Mouse (Mus musculus) MEL (cell line): ENCODE results near the gene Fam69b. TPM values are rescaled to one million over a fixed set of nuclear protein-coding genes. Genes with fewer than 3 reads are reported as not detected.

Experiments
- DNase-seq: peaks from one replicate; pipeline ENCODE4 v3.0.0; 2011; ENCODE audit warnings: low read depth, low spot score
- H3K27ac ChIP-seq: 2 replicates; pipeline ENCODE4 v1.5.1; 2012; ENCODE audit warnings: low read depth, mild to moderate bottlenecking, control low read depth, low read length, moderate library complexity; ENCODE audit not compliant: control insufficient read depth
- H3K27me3 ChIP-seq, 2 experiments: fragments of 150-350 bp in 1 of 2; sonication (generic) in 1 of 2; 2 replicates each; pipeline ENCODE4 v1.6.1; 2012; ENCODE audit warnings: low read length in 2 of 2, mild to moderate bottlenecking in 2 of 2, improper control_type of control experiment in 1 of 2, moderate library complexity in 1 of 2; ENCODE audit not compliant: insufficient read depth in 2 of 2, control insufficient read depth in 1 of 2
- H3K36me3 ChIP-seq, 2 experiments: 2 replicates each; pipeline ENCODE4 v1.6.1; 2012 to 2014; ENCODE audit warnings: low read length in 2 of 2, improper control_type of control experiment in 1 of 2, inconsistent platforms in 1 of 2, mild to moderate bottlenecking in 1 of 2; ENCODE audit not compliant: insufficient read depth in 2 of 2, control insufficient read depth in 1 of 2
- H3K4me1 ChIP-seq, 2 experiments: fragments of 150-350 bp in 1 of 2; sonication (generic) in 1 of 2; 2 replicates each; pipeline ENCODE4 v1.6.1; 2012; ENCODE audit warnings: low read length in 2 of 2, improper control_type of control experiment in 1 of 2, mild to moderate bottlenecking in 1 of 2; ENCODE audit not compliant: insufficient read depth in 2 of 2, control insufficient read depth in 1 of 2
- H3K4me3 ChIP-seq, 2 experiments: fragments of 150-350 bp in 1 of 2; sonication (generic) in 1 of 2; 2 replicates each; pipeline ENCODE4 v1.5.1; 2012; ENCODE audit warnings: low read depth in 2 of 2, low read length in 2 of 2, mild to moderate bottlenecking in 2 of 2, moderate library complexity in 2 of 2, control low read depth in 1 of 2, improper control_type of control experiment in 1 of 2; ENCODE audit not compliant: control insufficient read depth in 1 of 2, insufficient read depth in 1 of 2
- H3K79me2 ChIP-seq: 2 replicates; pipeline ENCODE4 v1.6.1; 2012; ENCODE audit warnings: mild to moderate bottlenecking, low read length, moderate library complexity; ENCODE audit not compliant: control insufficient read depth, poor library complexity, insufficient read depth
- H3K9ac ChIP-seq: 2 replicates; pipeline ENCODE4 v1.6.1; 2012; ENCODE audit warnings: low read depth, mild to moderate bottlenecking, control low read depth, low read length, moderate library complexity; ENCODE audit not compliant: control insufficient read depth, poor library complexity, severe bottlenecking
- H3K9me3 ChIP-seq: fragments of 150-350 bp; sonication (generic); replicated peaks from 2 replicates; pipeline ENCODE4 v1.6.1; 2012; ENCODE audit warnings: mild to moderate bottlenecking, low read length, improper control_type of control experiment, moderate library complexity; ENCODE audit not compliant: insufficient read depth
- BHLHE40 ChIP-seq: IDR thresholded peaks from 2 replicates; pipeline ENCODE4 v1.6.1; 2012; ENCODE audit warnings: low read depth, mild to moderate bottlenecking, inconsistent platforms, low read length, improper control_type of control experiment, borderline replicate concordance
- CHD2 ChIP-seq: IDR thresholded peaks from 2 replicates; pipeline ENCODE4 v1.6.1; 2011; ENCODE audit warnings: low read length, improper control_type of control experiment
- CTCF ChIP-seq, 3 experiments: IDR thresholded peaks in 2 of 3; conservative IDR thresholded peaks in 1 of 3; 2 replicates each; pipeline ENCODE4 v1.5.1; 2011 to 2012; ENCODE audit warnings: low read length in 3 of 3, low read depth in 2 of 3, mild to moderate bottlenecking in 2 of 3, improper control_type of control experiment in 1 of 3, inconsistent platforms in 1 of 3, mixed read lengths in 1 of 3, moderate library complexity in 1 of 3; ENCODE audit not compliant: control insufficient read depth in 1 of 3, insufficient read depth in 1 of 3, poor library complexity in 1 of 3, severe bottlenecking in 1 of 3
- E2F4 ChIP-seq: IDR thresholded peaks from 2 replicates; pipeline ENCODE4 v1.6.1; 2011; ENCODE audit warnings: low read depth, low read length, improper control_type of control experiment, borderline replicate concordance
- EP300 ChIP-seq, 2 experiments: IDR thresholded peaks; 2 replicates each; pipeline ENCODE4 v1.6.1; 2011; ENCODE audit warnings: improper control_type of control experiment in 2 of 2, low read length in 2 of 2, low read depth in 1 of 2, mild to moderate bottlenecking in 1 of 2
- ETS1 ChIP-seq: IDR thresholded peaks from 2 replicates; pipeline ENCODE4 v1.6.1; 2012; ENCODE audit warnings: low read depth, mild to moderate bottlenecking, inconsistent platforms, low read length, improper control_type of control experiment, moderate library complexity
- GATA1 ChIP-seq: IDR thresholded peaks from 2 replicates; pipeline ENCODE4 v1.6.1; 2011; ENCODE audit warnings: low read depth, low read length, improper control_type of control experiment
- HCFC1 ChIP-seq: IDR thresholded peaks from 2 replicates; pipeline ENCODE4 v1.6.1; 2012; ENCODE audit warnings: low read depth, mild to moderate bottlenecking, inconsistent platforms, low read length, improper control_type of control experiment, moderate library complexity
- JUND ChIP-seq: IDR thresholded peaks from 2 replicates; pipeline ENCODE4 v1.6.1; 2011; ENCODE audit warnings: low read depth, mild to moderate bottlenecking, improper control_type of control experiment, low read length
- MAFK ChIP-seq: IDR thresholded peaks from 2 replicates; pipeline ENCODE4 v1.6.1; 2011; ENCODE audit warnings: low read depth, mild to moderate bottlenecking, low read length, improper control_type of control experiment, borderline replicate concordance
- MAZ ChIP-seq: IDR thresholded peaks from 2 replicates; pipeline ENCODE4 v1.6.1; 2012; ENCODE audit warnings: low read depth, mild to moderate bottlenecking, inconsistent platforms, low read length, improper control_type of control experiment
- MEF2A ChIP-seq: IDR thresholded peaks from 2 replicates; pipeline ENCODE4 v1.6.1; 2014; ENCODE audit warnings: low read depth, mild to moderate bottlenecking, inconsistent platforms, low read length, improper control_type of control experiment; ENCODE audit not compliant: poor library complexity, insufficient replicate concordance, severe bottlenecking; ENCODE audit errors: extremely low read depth
- MYB ChIP-seq: IDR thresholded peaks from 2 replicates; pipeline ENCODE4 v1.6.1; 2011; ENCODE audit warnings: mild to moderate bottlenecking, low read depth, low read length, improper control_type of control experiment
- MYC ChIP-seq: IDR thresholded peaks from 2 replicates; pipeline ENCODE4 v1.6.1; 2011; ENCODE audit warnings: low read depth, mild to moderate bottlenecking, low read length, improper control_type of control experiment, moderate library complexity
- NRF1 ChIP-seq: IDR thresholded peaks from 2 replicates; pipeline ENCODE4 v1.6.1; 2014; ENCODE audit warnings: low read depth, mild to moderate bottlenecking, inconsistent platforms, low read length, improper control_type of control experiment, moderate library complexity; ENCODE audit not compliant: poor library complexity, insufficient read depth, severe bottlenecking
- POLR2AphosphoS2 ChIP-seq: IDR thresholded peaks from 2 replicates; pipeline ENCODE4 v1.6.1; 2011; ENCODE audit warnings: low read length, improper control_type of control experiment
- POLR2AphosphoS5 ChIP-seq: IDR thresholded peaks from 2 replicates; pipeline ENCODE4 v1.6.1; 2012; ENCODE audit warnings: low read depth, borderline replicate concordance, mild to moderate bottlenecking, inconsistent platforms, low read length, moderate library complexity, mixed read lengths
- RAD21 ChIP-seq: IDR thresholded peaks from 2 replicates; pipeline ENCODE4 v1.6.1; 2011; ENCODE audit warnings: mild to moderate bottlenecking, low read depth, low read length, improper control_type of control experiment
- RCOR1 ChIP-seq: IDR thresholded peaks from 2 replicates; pipeline ENCODE4 v1.6.1; 2012; ENCODE audit warnings: low read depth, mild to moderate bottlenecking, inconsistent platforms, low read length, improper control_type of control experiment
- SIN3A ChIP-seq: IDR thresholded peaks from 2 replicates; pipeline ENCODE4 v1.6.1; 2012; ENCODE audit warnings: low read length, improper control_type of control experiment, inconsistent platforms
- SMC3 ChIP-seq: IDR thresholded peaks from 2 replicates; pipeline ENCODE4 v1.6.1; 2011; ENCODE audit warnings: low read depth, low read length, improper control_type of control experiment
- TAL1 ChIP-seq: IDR thresholded peaks from 2 replicates; pipeline ENCODE4 v1.6.1; 2012; ENCODE audit warnings: mild to moderate bottlenecking, inconsistent platforms, low read length, moderate library complexity, mixed read lengths
- TBP ChIP-seq: IDR thresholded peaks from 2 replicates; pipeline ENCODE4 v1.8.0; 2011; ENCODE audit warnings: low read depth, low read length, improper control_type of control experiment
- TCF12 ChIP-seq: IDR thresholded peaks from 2 replicates; pipeline ENCODE4 v1.6.1; 2014; ENCODE audit warnings: low read depth, mild to moderate bottlenecking, inconsistent platforms, low read length, improper control_type of control experiment, moderate library complexity
- USF1 ChIP-seq: IDR thresholded peaks from 2 replicates; pipeline ENCODE4 v1.6.1; 2014; ENCODE audit warnings: low read depth, mild to moderate bottlenecking, inconsistent platforms, low read length, improper control_type of control experiment, moderate library complexity
- USF2 ChIP-seq, 2 experiments: IDR thresholded peaks; 2 replicates each; pipeline ENCODE4 v1.6.1; 2011 to 2012; ENCODE audit warnings: improper control_type of control experiment in 2 of 2, low read length in 2 of 2, borderline replicate concordance in 1 of 2, inconsistent platforms in 1 of 2, low read depth in 1 of 2, mild to moderate bottlenecking in 1 of 2; ENCODE audit not compliant: insufficient read depth in 1 of 2
- ZC3H11A ChIP-seq: IDR thresholded peaks from 2 replicates; pipeline ENCODE4 v1.6.1; 2012; ENCODE audit warnings: low read depth, mild to moderate bottlenecking, inconsistent platforms, low read length, improper control_type of control experiment
- ZKSCAN1 ChIP-seq: IDR thresholded peaks from 2 replicates; pipeline ENCODE4 v1.6.1; 2012; ENCODE audit warnings: low read depth, mild to moderate bottlenecking, inconsistent platforms, low read length, improper control_type of control experiment, moderate library complexity
- ZMIZ1 ChIP-seq: IDR thresholded peaks from 2 replicates; pipeline ENCODE4 v1.6.1; 2012; ENCODE audit warnings: low read depth, mild to moderate bottlenecking, inconsistent platforms, low read length, improper control_type of control experiment, moderate library complexity
- ZNF384 ChIP-seq: IDR thresholded peaks from 2 replicates; pipeline ENCODE4 v1.6.1; 2012; ENCODE audit warnings: low read depth, mild to moderate bottlenecking, inconsistent platforms, low read length, improper control_type of control experiment
- polyA plus RNA-seq, 2 experiments: library from polyadenylated mRNA; stranded (reverse) in 1 of 2; unstranded in 1 of 2; fragments of >175 nt in 1 of 2; fragments of >200 nt in 1 of 2; gene quantifications; 2 replicates each; pipeline versions ENCODE4 v1.2.1 to v1.2.4; 2012; ENCODE audit warnings: low replicate concordance in 2 of 2, low read depth in 1 of 2; ENCODE audit not compliant: insufficient read length in 2 of 2, insufficient read depth in 1 of 2, missing spikeins in 1 of 2
- total RNA-seq: library from RNA; depleted of rRNA; stranded (reverse); fragments of 300-350 nt; gene quantifications from 2 replicates; pipeline ENCODE4 v1.2.3, GENCODE M21; 2012

Gene Fam69b
- total and polyA plus RNA-seq, 3 experiments: 0.42 to 0.67 TPM; not detected in 1

DNA sequence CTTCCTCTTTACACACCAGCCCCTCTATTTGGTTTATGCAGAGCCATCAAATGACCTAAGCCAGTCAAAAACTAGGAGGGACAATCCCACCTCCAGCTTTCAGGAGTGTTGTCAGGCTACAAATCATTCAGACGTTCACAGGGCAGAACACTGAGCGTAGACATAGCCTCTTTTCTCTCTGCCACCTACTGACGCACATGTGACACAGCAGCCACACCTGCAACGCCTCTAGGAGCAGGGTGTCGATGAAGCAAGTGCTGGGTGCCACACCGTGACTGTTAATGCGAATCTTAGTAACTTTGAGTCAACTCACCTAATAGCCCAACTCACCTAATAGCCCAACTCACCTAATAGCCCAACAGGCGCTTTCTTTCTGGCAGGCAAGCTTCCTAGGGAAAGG is 10.8 kb downstream of the Fam69b start (continued):
- TF ChIP-seq ZKSCAN1: no peak
- no peak for TF ChIP-seq ZNF384
- no peak for TF ChIP-seq CHD2
- no peak for TF ChIP-seq USF2 (IDR thresholded peaks at IDR 0.05; ENCODE audit: borderline replicate concordance in 1 of 2, insufficient read depth in 1 of 2, low read depth in 1 of 2, low read length in 2 of 2)
- no peak for TF ChIP-seq SMC3
- TF ChIP-seq ETS1: no peak
- TF ChIP-seq CTCF (IDR thresholded peaks at IDR 0.05 in 2 of 3, conservative IDR thresholded peaks at IDR 0.05 in 1 of 3; ENCODE audit: control insufficient read depth in 1 of 3, insufficient read depth in 1 of 3, low read depth in 2 of 3, low read length in 3 of 3, poor library complexity in 1 of 3, severe bottlenecking in 1 of 3): peak; percentile 32 to 36 (median 32); a peak in 5 of 6 replicates
- TF ChIP-seq TCF12: no peak
- no peak for TF ChIP-seq RCOR1
- TF ChIP-seq TBP: no peak; the same call in 1 of the 2 replicates
- TF ChIP-seq USF1: peak; percentile 66
- no peak for TF ChIP-seq BHLHE40
- no peak for TF ChIP-seq MAFK
- no peak for TF ChIP-seq MAZ
- TF ChIP-seq RAD21: no peak

DNA sequence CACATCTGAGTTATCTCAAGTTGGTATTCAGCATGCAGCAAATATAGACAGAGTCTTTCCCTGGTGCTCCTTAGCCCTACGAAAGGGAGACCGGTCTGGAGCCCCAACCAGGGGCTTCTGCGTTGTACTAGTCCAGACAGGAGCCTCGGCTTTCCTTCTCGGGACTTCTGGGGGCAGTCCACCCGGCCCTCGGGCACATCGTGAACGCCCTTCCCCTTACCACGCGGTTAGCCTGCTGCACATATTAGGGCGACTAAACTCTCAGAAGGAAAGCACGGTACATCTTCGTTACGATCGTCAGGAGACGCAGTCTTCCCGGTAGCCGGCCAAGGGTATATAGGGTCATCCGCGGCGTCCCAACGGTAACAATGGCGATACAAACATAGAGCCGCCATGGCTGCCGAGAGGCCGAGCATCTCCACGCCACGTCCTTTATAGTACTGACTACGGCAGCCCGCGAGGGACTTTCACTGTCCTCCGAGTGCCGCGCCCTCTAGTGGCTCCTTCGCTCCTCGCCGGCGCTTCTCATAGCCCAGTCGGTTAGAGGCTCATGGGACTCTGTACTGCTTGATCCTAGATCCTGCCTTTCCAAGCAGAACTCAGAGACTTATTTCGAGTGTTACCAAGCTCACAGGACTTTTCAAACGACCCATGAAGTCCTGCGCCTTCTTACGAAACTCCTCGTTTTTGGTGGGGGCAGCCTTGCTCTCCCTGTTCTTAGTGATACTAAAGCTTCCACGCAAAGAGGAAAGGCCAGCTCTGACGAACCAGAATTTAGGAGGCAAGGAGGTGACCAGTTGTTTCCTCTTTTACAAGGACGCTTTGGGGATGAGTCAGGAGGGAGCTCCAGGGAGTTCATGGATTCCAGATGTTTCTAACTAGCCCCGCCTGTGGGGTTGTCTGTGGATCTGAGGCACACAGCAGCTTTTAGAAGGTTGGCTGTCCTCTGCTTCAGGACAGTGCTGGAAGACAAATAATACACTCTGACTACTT is 11.9 kb downstream of the Fam69b start:
- peak; percentile 96 for DNase-seq
- Histone ChIP-seq H3K9ac (peak overlapping the region; percentile 98), H3K4me3 (peak overlapping the region; percentile 82 to 98), H3K27ac (peak overlapping the region; percentile 90), H3K36me3 (peaks cover 14 to 17% of the 10 kb centered on the region in 2 experiments), H3K27me3 (no peaks in the 10 kb centered on the region), H3K4me1 (peaks cover 0 to 27% of the 10 kb centered on the region in 2 experiments; a peak in 2 of 4 replicates), H3K79me2 (peaks cover 25% of the 10 kb centered on the region), H3K9me3 (no peaks in the 10 kb centered on the region)
- TF ChIP-seq MYC: peak; percentile 93
- TF ChIP-seq CHD2: no peak
- no peak; the same call in 1 of the 2 replicates for TF ChIP-seq MAZ
- no peak for TF ChIP-seq USF1
- no peak for TF ChIP-seq TAL1
- no peak for TF ChIP-seq JUND
- TF ChIP-seq E2F4: no peak
- 0 out of 4 replicates have a peak, but pooled peaks of 1 of the 2 experiments have one; percentile 9 for TF ChIP-seq EP300 (IDR thresholded peaks at IDR 0.05; ENCODE audit: low read depth in 1 of 2, low read length in 2 of 2)
- TF ChIP-seq TBP: peak; percentile 98
- TF ChIP-seq MEF2A: no peak
- peak; percentile 55; the same call in 1 of the 2 replicates for TF ChIP-seq ETS1
- TF ChIP-seq GATA1: no peak
- no peak for TF ChIP-seq ZC3H11A
- TF ChIP-seq POLR2AphosphoS5: peak; percentile 91; the same call in 1 of the 2 replicates
- no peak for TF ChIP-seq ZNF384
- TF ChIP-seq HCFC1: peak; percentile 92
- no peak for TF ChIP-seq USF2 (IDR thresholded peaks at IDR 0.05; ENCODE audit: borderline replicate concordance in 1 of 2, insufficient read depth in 1 of 2, low read depth in 1 of 2, low read length in 2 of 2)
- TF ChIP-seq NRF1: no peak
- no peak for TF ChIP-seq ZKSCAN1
- peak; percentile 93 for TF ChIP-seq POLR2AphosphoS2
- peak; percentile 95 for TF ChIP-seq ZMIZ1
- TF ChIP-seq MYB: no peak
- peak; percentile 91 for TF ChIP-seq SIN3A
- no peak for TF ChIP-seq RAD21
